25 mouse cellular contexts compared by ENCODE assay signal in genomic region chr2:28348453-28348852, GRCm38 (mm10).
"Had no signal": no experiment of that assay in that cellular context is flagged by ENCODE, and none has a peak within 500 bp of the region (broad histone marks: within the 10 kb centered on the region; RNA-seq: fewer than 3 reads in every experiment).

No protein-coding gene starts in this region.

- DNase-seq: gastrocnemius, adult 2 months; gastrocnemius, postnatal 10 days; gastrocnemius, postnatal 25 days; heart, adult 2 months; heart, postnatal 10 days; heart, postnatal 4 days; kidney, adult 18-20 months; kidney, adult 8-10 months; kidney, postnatal 10 days; kidney, postnatal 25 days; kidney, postnatal 4 days; liver; liver, embryonic 13.5 days had no signal

- H3K4me3 ChIP-seq: gastrocnemius, adult 2 months; heart, adult 2 months; heart, embryonic 12.5 days; hindbrain, embryonic 10.5 days; hindbrain, embryonic 12.5 days; intestine, embryonic 15.5 days; layer of hippocampus, adult 2 months; limb, embryonic 10.5 days; limb, embryonic 12.5 days; liver, embryonic 13.5 days; liver, embryonic 15.5 days had no signal

- H3K4me1 ChIP-seq: hindbrain, embryonic 12.5 days; intestine, embryonic 15.5 days; liver, embryonic 13.5 days; liver, embryonic 15.5 days had no signal

- H3K9ac ChIP-seq: heart, embryonic 12.5 days; hindbrain, embryonic 12.5 days; hindbrain, embryonic 14.5 days; intestine, embryonic 15.5 days; limb, embryonic 12.5 days; liver, embryonic 13.5 days; liver, embryonic 15.5 days had no signal

- H3K27ac ChIP-seq: gastrocnemius, adult 2 months; heart, adult 2 months; hindbrain, embryonic 10.5 days; hindbrain, embryonic 12.5 days; hindbrain, embryonic 14.5 days; intestine, embryonic 15.5 days; layer of hippocampus, adult 2 months; limb, embryonic 10.5 days; limb, embryonic 12.5 days; liver, embryonic 13.5 days; liver, embryonic 15.5 days had no signal

- H3K36me3 ChIP-seq: heart, embryonic 12.5 days; hindbrain, embryonic 10.5 days; hindbrain, embryonic 12.5 days; intestine, embryonic 15.5 days; limb, embryonic 10.5 days; limb, embryonic 12.5 days; liver, embryonic 13.5 days; liver, embryonic 15.5 days had no signal

- H3K27me3 ChIP-seq: heart, embryonic 12.5 days; hindbrain, embryonic 12.5 days; intestine, embryonic 15.5 days; limb, embryonic 12.5 days; liver, embryonic 13.5 days; liver, embryonic 15.5 days had no signal

- H3K9me3 ChIP-seq: heart, embryonic 12.5 days; hindbrain, embryonic 10.5 days; hindbrain, embryonic 12.5 days; intestine, embryonic 15.5 days; limb, embryonic 10.5 days; limb, embryonic 12.5 days; liver, embryonic 13.5 days; liver, embryonic 15.5 days had no signal

- ATAC-seq: inflammation-experienced regulatory T-cells, adult 6 months; intestine, embryonic 15.5 days; intestine, postnatal 0 days had no signal

- H3K4me2 ChIP-seq: heart, embryonic 12.5 days; hindbrain, embryonic 12.5 days; hindbrain, embryonic 14.5 days; intestine, embryonic 15.5 days; limb, embryonic 12.5 days; liver, embryonic 11.5 days; liver, embryonic 13.5 days; liver, embryonic 15.5 days had no signal
